Mouse (Mus musculus) thymus, adult 2 months (tissue): ENCODE data around the gene Zfyve21. TPM values are rescaled to one million over a fixed set of nuclear protein-coding genes. Genes with fewer than 3 reads are reported as not detected.

Experiments
- DNase-seq: peaks from one replicate; pipeline ENCODE4 v3.0.0; 2021
- H3K27ac ChIP-seq: fragments of 200-500 bp; 2 replicates; pipeline ENCODE4 v1.5.1; 2012; ENCODE audit warnings: low read length, control low read depth; ENCODE audit not compliant: control insufficient read depth, insufficient read depth
- H3K27me3 ChIP-seq: fragments of 200-500 bp; 2 replicates; pipeline ENCODE4 v1.6.1; 2012; ENCODE audit warnings: mild to moderate bottlenecking, low read length, moderate library complexity, mixed read lengths; ENCODE audit not compliant: control insufficient read depth, insufficient read depth
- H3K36me3 ChIP-seq: fragments of 200-500 bp; 2 replicates; pipeline ENCODE4 v1.6.1; 2012; ENCODE audit warnings: mild to moderate bottlenecking, low read length, moderate library complexity; ENCODE audit not compliant: control insufficient read depth, insufficient read depth
- H3K4me1 ChIP-seq: fragments of 200-500 bp; replicated peaks from 2 replicates; pipeline ENCODE4 v1.6.1; 2012; ENCODE audit warnings: low read length; ENCODE audit not compliant: control insufficient read depth, insufficient read depth
- H3K4me3 ChIP-seq: fragments of 200-500 bp; 2 replicates; pipeline ENCODE4 v1.5.1; 2012; ENCODE audit warnings: mild to moderate bottlenecking, low read length, control low read depth, moderate library complexity; ENCODE audit not compliant: control insufficient read depth, insufficient read depth
- CTCF ChIP-seq: fragments of 200-500 bp; IDR thresholded peaks from 2 replicates; pipeline ENCODE4 v1.5.1; 2012; ENCODE audit warnings: mild to moderate bottlenecking, control low read depth, low read length, moderate library complexity, borderline replicate concordance; ENCODE audit not compliant: control insufficient read depth, poor library complexity, insufficient read depth; ENCODE audit errors: extremely low read depth
- POLR2A ChIP-seq: fragments of 200-500 bp; IDR thresholded peaks from 2 replicates; pipeline ENCODE4 v1.6.1; 2012; ENCODE audit warnings: mild to moderate bottlenecking, low read length, control low read depth, moderate library complexity; ENCODE audit not compliant: control insufficient read depth, poor library complexity, insufficient read depth; ENCODE audit errors: extremely low read depth
- WGBS: fragments of 180-500 bp; shearing (Covaris S2); methylation state at CpG from one replicate; pipeline ENCODE4 v1.1.7; 2018; 5-methylcytosine and 5-hydroxymethylcytosine counted together
- polyA plus RNA-seq: library from polyadenylated mRNA; depleted of rRNA; stranded (reverse); fragments of >200 nt; gene quantifications from 2 replicates; pipeline ENCODE4 v1.2.3, GENCODE M21; 2012

Gene Zfyve21
- polyA plus RNA-seq, 1 experiment, result 46.4 TPM

DNA sequence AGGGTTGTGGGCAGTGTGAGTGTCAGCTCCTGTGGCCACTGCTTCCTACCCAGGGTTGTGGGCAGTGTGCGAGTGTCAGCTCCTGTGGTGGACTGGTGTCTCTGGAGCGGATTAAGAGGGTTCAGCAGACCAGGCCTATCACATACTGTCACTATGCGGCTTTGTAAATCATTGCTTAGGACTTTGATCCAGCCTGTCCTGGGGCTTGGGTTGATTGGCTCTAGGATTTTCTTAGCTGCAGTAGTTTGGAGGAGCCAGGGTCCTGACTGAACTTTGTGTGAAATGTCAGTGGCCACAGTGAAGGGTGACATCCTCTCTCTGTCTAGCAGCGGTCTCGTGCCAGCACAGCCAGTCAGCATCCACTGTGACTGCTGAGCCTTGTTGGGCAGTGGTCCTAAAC, 23.9 kb upstream of the Zfyve21 start:
- peaks cover 47% of the 10 kb centered on the region for H3K36me3 ChIP-seq
- H3K27me3 ChIP-seq, result no peaks in the 10 kb centered on the region
- no peak overlapping the region for H3K27ac ChIP-seq
- DNase-seq, result no peak
- TF ChIP-seq CTCF (no peak), POLR2A (no peak)
- WGBS, result 97% methylated on average over 5 of the region's 5 CpGs
- no peaks in the 10 kb centered on the region for H3K4me1 ChIP-seq
- no peak overlapping the region for H3K4me3 ChIP-seq

GRCm38 (mm10) chr12:111790631-111791030, 23.3 kb upstream of the Zfyve21 start:
- H3K27me3 ChIP-seq, result no peaks in the 10 kb centered on the region
- no peaks in the 10 kb centered on the region for H3K4me1 ChIP-seq
- no peak for DNase-seq
- 95% methylated on average over 7 of the region's 7 CpGs for WGBS
- no peak overlapping the region for H3K27ac ChIP-seq
- H3K4me3 ChIP-seq, result no peak overlapping the region
- peaks cover 42% of the 10 kb centered on the region for H3K36me3 ChIP-seq
- TF ChIP-seq CTCF, result no peak
- TF ChIP-seq POLR2A, result no peak

- DNase-seq, result no peak
- no peak for TF ChIP-seq CTCF
- no peak for TF ChIP-seq POLR2A
- no peak overlapping the region for H3K27ac ChIP-seq
- H3K36me3 ChIP-seq, result peaks cover 36% of the 10 kb centered on the region
- no peaks in the 10 kb centered on the region for H3K27me3 ChIP-seq
- H3K4me1 ChIP-seq, result no peaks in the 10 kb centered on the region
- no peak overlapping the region for H3K4me3 ChIP-seq
- WGBS, result 97% methylated on average over 13 of the region's 13 CpGs
Observed at GRCm38 (mm10) chr12:111791474-111792104, 22.4 kb upstream of the Zfyve21 start.

DNA sequence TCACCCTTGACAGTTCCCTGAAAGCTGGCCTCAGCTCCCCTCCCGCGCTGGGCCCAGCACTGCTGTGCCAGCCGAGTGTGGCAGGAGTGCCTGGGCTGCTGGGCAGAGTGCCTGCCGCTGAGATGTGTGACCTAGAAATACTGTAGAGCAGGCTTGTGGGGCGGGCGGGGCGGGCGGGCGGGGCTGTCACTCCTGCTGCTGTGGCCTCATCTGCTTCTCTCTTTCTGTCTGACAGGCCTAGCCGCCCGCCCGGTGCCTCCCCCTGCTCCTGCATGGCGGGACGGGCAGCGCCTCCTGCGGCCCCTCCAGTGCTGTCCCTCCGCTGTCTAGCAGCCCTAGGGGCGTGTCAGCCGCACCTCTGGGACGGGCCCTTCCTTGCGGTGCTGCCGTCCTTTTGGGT, 19.9 kb upstream of the Zfyve21 start:
- Histone ChIP-seq H3K27ac (no peak overlapping the region), H3K36me3 (peaks cover 22% of the 10 kb centered on the region), H3K27me3 (no peaks in the 10 kb centered on the region), H3K4me1 (no peaks in the 10 kb centered on the region), H3K4me3 (no peak overlapping the region)
- TF ChIP-seq POLR2A (no peak), CTCF (no peak)
- DNase-seq, result no peak
- WGBS, result 96% methylated on average over 22 of the region's 22 CpGs

DNA sequence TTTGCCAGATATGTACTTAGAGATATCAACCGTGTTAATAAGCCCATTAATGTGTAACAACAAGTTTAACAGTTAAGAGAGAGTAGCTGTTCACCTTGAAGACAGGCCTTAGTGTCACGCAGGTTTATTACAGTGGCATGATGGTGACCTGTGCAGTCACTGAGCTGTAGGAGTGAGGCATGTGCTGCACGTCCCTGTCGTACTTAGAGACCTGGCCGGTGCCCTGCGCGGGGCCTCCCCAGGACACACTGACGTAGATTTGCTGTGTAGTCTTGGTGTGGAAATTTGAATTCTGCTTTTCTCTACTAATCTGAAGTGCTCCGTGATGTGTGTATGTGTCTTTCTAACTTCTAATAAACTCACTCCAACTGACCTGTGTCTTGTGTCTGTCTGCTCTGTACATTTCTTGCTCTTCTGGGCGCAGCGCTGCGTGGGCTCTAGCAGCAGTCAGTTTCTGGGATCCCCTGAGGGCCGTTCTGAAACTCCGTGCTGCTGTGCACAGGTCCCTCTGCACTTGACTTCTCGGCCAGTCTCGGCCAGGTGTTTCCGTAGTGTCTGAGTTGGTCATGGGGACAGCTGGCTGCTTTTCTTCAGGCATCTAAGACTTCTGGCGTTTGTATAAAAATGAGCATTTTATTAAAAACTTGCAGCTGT, 19.3 kb upstream of the Zfyve21 start:
- peaks cover 17% of the 10 kb centered on the region for H3K36me3 ChIP-seq
- no peak overlapping the region for H3K4me3 ChIP-seq
- TF ChIP-seq POLR2A (no peak), CTCF (no peak)
- no peaks in the 10 kb centered on the region for H3K27me3 ChIP-seq
- no peak overlapping the region for H3K27ac ChIP-seq
- DNase-seq, result no peak
- H3K4me1 ChIP-seq, result no peaks in the 10 kb centered on the region
- WGBS, result 98% methylated on average over 18 of the region's 18 CpGs

DNA sequence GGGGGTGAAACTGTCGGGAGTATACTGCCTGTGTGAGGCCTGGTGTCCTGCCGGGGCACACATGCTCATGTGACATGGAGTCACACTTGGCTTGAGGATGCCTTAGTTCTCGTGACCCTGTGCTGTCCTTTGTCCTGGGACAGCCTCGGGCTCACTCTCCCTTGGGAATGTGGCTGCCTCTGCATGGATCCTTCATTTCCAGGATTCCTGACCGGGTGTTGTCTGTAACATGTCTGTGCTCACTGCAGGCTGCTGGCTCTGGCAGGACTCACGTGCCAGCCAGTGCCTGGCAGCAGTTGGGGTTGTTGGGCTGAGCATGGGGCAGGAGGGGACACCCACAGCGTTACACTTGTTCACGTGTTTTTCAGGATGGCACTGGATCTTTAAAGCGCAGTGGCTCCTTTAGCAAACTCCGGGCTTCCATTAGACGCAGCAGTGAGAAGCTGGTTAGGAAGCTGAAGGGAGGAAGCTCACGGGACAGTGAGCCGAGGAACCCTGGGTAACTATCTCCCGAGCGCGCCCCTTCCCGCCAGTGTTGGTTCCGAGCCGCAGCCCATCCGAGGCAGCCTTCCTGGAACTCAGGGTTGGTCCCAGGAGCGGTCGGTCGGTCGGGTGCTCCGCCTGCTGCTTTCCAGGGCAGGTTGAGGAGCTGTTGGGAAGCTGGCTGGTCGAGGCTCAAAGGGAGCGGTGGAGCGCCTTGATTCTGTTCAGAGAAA, 18.6 kb upstream of the Zfyve21 start:
- TF ChIP-seq POLR2A (no peak), CTCF (no peak)

More for the DNA sequence above, 18.6 kb upstream of the Zfyve21 start:
- Histone ChIP-seq H3K27ac (no peak overlapping the region), H3K36me3 (peaks cover 11% of the 10 kb centered on the region; the same call in 1 of the 2 replicates), H3K4me1 (no peaks in the 10 kb centered on the region), H3K4me3 (no peak overlapping the region), H3K27me3 (no peaks in the 10 kb centered on the region)
- no peak for DNase-seq
- WGBS, result 96% methylated on average over 28 of the region's 28 CpGs
